Mouse (Mus musculus) spleen, adult 2 months (tissue): ENCODE measurements around the gene Dnajb11. TPM values are rescaled to one million over a fixed set of nuclear protein-coding genes. Genes with fewer than 3 reads are reported as not detected.

Experiments
- DNase-seq, 2 experiments: peaks; one replicate each; pipeline versions ENCODE4 v3.0.0 to v3.0.0-alpha.2; 2012 to 2021; ENCODE audit warnings: low spot score in 2 of 2, low read depth in 1 of 2
- H3K27ac ChIP-seq: fragments of 200-500 bp; 2 replicates; pipeline ENCODE4 v1.5.1; 2012; ENCODE audit warnings: low read length, inconsistent platforms; ENCODE audit not compliant: insufficient read depth
- H3K27me3 ChIP-seq: fragments of 200-500 bp; 2 replicates; pipeline ENCODE4 v1.6.1; 2012; ENCODE audit warnings: mild to moderate bottlenecking, moderate library complexity, low read length, inconsistent platforms; ENCODE audit not compliant: control insufficient read depth, insufficient read depth
- H3K36me3 ChIP-seq: fragments of 200-500 bp; 2 replicates; pipeline ENCODE4 v1.6.1; 2012; ENCODE audit warnings: mild to moderate bottlenecking, low read length, inconsistent platforms; ENCODE audit not compliant: control insufficient read depth, insufficient read depth
- H3K4me1 ChIP-seq: fragments of 200-500 bp; 2 replicates; pipeline ENCODE4 v1.6.1; 2011; ENCODE audit warnings: inconsistent platforms; ENCODE audit not compliant: control insufficient read depth, insufficient read depth, insufficient read length
- H3K4me3 ChIP-seq: fragments of 200-500 bp; 2 replicates; pipeline ENCODE4 v1.5.1; 2011; ENCODE audit warnings: mild to moderate bottlenecking, inconsistent platforms; ENCODE audit not compliant: insufficient read depth, insufficient read length; ENCODE audit errors: extremely low read depth
- CTCF ChIP-seq: fragments of 200-500 bp; IDR thresholded peaks from 2 replicates; pipeline ENCODE4 v1.5.1; 2011; ENCODE audit warnings: mild to moderate bottlenecking, inconsistent platforms; ENCODE audit not compliant: insufficient read depth, insufficient read length, insufficient replicate concordance; ENCODE audit errors: extremely low read depth
- POLR2A ChIP-seq: fragments of 200-500 bp; IDR thresholded peaks from 2 replicates; pipeline ENCODE4 v1.6.1; 2011; ENCODE audit warnings: low read depth, low read length, inconsistent platforms
- WGBS: fragments of 180-500 bp; shearing (Covaris S2); methylation state at CpG from one replicate; pipeline ENCODE4 v1.1.7; 2018; 5-methylcytosine and 5-hydroxymethylcytosine counted together
- polyA plus RNA-seq: library from polyadenylated mRNA; depleted of rRNA; stranded (reverse); fragments of >200 nt; gene quantifications from 2 replicates; pipeline ENCODE4 v1.2.3, GENCODE M21; 2012

The Dnajb11 gene
- polyA plus RNA-seq, 1 experiment = 13.3 TPM

DNA sequence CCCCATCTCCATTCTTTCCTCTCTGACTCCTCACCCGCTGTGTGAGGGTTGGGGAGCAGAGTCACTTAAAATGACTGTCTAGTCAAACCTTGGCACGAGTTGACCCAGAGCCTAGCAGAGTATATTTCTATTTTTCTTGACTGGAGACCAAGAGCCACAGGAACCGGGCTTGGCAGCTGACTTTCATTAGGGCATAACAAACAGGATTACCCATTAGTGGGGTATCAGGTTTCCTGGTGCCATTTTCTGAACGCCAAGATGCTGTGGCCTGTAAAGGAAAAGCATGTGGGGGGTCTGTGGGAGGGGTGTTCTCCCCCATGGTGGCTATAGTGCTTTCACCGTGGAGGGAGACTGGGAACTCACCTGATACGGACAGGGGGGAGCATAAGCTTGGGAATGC lies 23.3 kb downstream of the Dnajb11 start:
- 67% methylated on average over 6 of the region's 6 CpGs for WGBS
- no peak for DNase-seq
- Histone ChIP-seq H3K4me3 (no peak overlapping the region), H3K36me3 (no peaks in the 10 kb centered on the region), H3K27me3 (no peaks in the 10 kb centered on the region), H3K27ac (no peak overlapping the region), H3K4me1 (no peaks in the 10 kb centered on the region)
- no peak for TF ChIP-seq POLR2A
- no peak for TF ChIP-seq CTCF

DNA sequence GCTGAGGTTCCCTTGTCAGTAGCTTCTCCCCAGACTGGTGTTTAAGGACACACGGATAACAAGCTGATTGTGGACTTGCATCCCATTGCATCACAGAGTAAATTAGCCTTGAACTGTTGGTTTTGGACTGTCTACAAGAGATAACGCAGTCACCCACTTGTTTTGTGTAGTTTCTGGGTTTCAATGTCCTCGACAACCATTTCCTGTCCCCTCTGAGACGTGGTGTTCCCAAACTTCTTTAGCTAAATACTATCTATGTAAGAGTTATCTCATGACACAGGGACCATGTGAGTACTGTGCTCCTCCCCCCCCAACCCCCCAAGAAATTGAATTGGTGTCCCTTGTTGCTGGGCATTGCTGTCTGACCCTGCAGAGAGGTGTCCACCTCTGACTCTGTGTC lies 23.8 kb downstream of the Dnajb11 start:
- H3K4me1 ChIP-seq = no peaks in the 10 kb centered on the region
- no peak for DNase-seq
- no peaks in the 10 kb centered on the region for H3K27me3 ChIP-seq
- WGBS = 45% methylated on average over 4 of the region's 4 CpGs
- H3K4me3 ChIP-seq = no peak overlapping the region
- TF ChIP-seq POLR2A = no peak
- no peak for TF ChIP-seq CTCF
- H3K27ac ChIP-seq = no peak overlapping the region
- H3K36me3 ChIP-seq = no peaks in the 10 kb centered on the region

DNA sequence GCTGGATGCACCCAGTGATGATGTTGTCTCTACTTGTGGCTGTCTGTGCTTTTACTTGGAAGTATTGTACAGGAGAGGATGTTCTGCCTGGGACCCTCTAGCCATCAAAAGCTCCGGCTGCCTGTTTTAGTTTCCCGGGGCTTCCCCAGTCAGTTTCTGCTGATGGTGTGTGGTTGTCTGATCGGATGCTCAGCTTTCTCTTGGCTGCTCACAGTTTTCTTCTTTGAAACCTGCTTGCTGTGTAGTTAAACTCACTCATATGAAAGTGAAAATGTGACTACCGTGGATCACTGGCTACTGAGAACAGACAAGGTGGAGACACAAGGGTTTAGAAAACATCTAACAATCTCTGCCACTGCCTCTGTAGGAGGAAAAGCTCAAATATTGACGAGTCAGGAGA lies 25.8 kb downstream of the Dnajb11 start:
- no peaks in the 10 kb centered on the region for H3K36me3 ChIP-seq
- DNase-seq = peak in 1 of 2 experiments; percentile 9
- no peak overlapping the region for H3K4me3 ChIP-seq
- no peaks in the 10 kb centered on the region for H3K4me1 ChIP-seq
- TF ChIP-seq CTCF (no peak), POLR2A (no peak)
- no peaks in the 10 kb centered on the region for H3K27me3 ChIP-seq
- 75% methylated on average over 5 of the region's 5 CpGs for WGBS
- no peak overlapping the region for H3K27ac ChIP-seq

DNA sequence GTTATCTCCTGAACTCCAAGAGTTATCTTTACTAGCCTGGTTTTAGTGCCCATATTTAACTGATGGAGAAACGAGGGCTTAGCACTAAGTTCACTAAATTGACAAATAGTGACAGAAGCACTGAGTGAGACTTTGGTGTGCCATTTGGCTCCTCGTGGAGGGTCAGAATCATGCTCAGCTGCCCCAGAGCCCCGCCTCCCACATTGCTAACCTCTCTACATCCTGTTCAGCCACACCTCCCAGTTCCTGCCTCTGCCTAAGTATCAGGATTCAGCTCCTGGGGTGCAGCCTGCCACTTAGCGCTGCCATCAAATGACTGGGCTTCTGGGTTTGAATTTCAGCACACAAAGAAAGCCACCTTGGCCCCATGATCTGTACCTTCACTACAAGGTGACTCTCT lies 27.7 kb downstream of the Dnajb11 start:
- DNase-seq = peak in 1 of 2 experiments; percentile 54
- Histone ChIP-seq H3K27ac (no peak overlapping the region), H3K36me3 (no peaks in the 10 kb centered on the region), H3K4me1 (no peaks in the 10 kb centered on the region), H3K27me3 (no peaks in the 10 kb centered on the region), H3K4me3 (no peak overlapping the region)
- TF ChIP-seq POLR2A (no peak), CTCF (no peak)
- 38% methylated on average over 4 of the region's 4 CpGs for WGBS

DNA sequence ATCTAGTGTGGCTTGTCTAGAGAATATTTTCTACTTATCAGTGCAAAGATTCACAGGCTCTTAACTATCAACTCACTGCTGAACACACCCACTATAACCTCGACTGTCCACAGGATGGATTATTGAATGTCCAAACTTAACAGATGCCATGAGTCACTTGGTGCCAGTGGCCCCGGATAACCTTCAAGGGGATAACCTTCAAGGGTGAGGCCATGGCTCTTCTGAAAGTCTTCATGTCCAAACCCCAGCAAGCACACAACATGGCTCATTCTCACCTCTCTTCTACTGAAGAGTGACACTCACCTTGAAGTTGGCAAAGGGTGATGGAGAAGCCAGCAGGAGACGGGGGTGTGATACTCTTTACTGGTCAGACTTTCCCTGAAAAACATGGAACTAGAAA lies 29.1 kb downstream of the Dnajb11 start:
- Histone ChIP-seq H3K27ac (no peak overlapping the region), H3K36me3 (no peaks in the 10 kb centered on the region), H3K27me3 (no peaks in the 10 kb centered on the region), H3K4me1 (no peaks in the 10 kb centered on the region), H3K4me3 (no peak overlapping the region)
- 85% methylated on average over 3 of the region's 3 CpGs for WGBS
- no peak for TF ChIP-seq CTCF
- TF ChIP-seq POLR2A = no peak
- no peak for DNase-seq

DNA sequence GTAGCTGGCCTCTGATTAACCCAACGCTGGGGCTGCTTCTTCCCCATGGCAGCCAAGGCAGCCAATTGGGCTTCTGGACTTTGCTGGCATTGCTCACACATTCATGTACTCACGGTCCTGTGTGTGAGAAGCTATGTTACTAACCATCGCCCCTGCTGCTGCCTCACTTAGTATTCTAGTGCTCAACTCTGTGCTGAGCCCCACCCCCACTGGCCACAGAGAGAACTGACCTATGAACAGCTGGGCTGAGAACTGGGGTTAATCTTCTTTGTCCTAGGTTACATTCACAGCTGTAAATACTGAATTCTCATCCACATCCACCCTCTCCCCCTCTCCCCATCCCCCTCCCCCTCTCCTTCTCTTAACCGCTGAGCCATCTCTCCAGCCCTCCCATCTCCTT lies 31.2 kb downstream of the Dnajb11 start:
- Histone ChIP-seq H3K4me3 (no peak overlapping the region), H3K36me3 (no peaks in the 10 kb centered on the region), H3K4me1 (no peaks in the 10 kb centered on the region), H3K27ac (no peak overlapping the region), H3K27me3 (no peaks in the 10 kb centered on the region)
- 92% methylated on average over 4 of the region's 4 CpGs for WGBS
- DNase-seq = no peak
- TF ChIP-seq POLR2A (no peak), CTCF (no peak)

DNA sequence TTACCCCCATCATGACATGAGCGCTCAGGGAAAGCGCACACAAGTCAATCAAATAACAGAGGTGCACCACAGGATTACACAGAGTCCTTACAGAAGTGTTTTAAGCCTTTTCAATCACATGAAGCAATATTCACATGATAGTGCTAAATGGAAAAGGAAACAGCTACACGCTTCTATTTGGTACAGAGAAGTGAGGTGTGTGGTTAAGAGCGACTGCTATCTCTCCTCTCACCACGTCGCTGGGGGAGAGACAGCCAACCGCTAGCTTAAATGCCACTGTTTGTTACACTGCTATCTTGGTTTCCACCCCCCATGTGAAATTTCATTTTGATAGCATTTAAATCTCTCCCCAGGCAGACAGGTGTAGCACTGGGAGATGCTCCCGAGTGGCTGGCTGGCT lies 32.1 kb downstream of the Dnajb11 start:
- DNase-seq = no peak
- Histone ChIP-seq H3K27me3 (no peaks in the 10 kb centered on the region), H3K4me1 (no peaks in the 10 kb centered on the region), H3K27ac (no peak overlapping the region), H3K4me3 (no peak overlapping the region), H3K36me3 (no peaks in the 10 kb centered on the region)
- WGBS = 43% methylated on average over 8 of the region's 8 CpGs
- TF ChIP-seq POLR2A = no peak
